Mouse (Mus musculus): ENCODE measurements at regions not wholly inside any gene's neighbourhood (a gene's known extent, or its start where the extent isn't known, plus 50 kb on each side); places are given as distances from the start of the nearest gene placed in this dataset.

- no peak for DNase-seq
These were observed 83.4 kb upstream of the Lrrc4c start for GRCm38 (mm10) chr2:96234613-96235012.

- no peak for DNase-seq
These were observed 78.7 kb upstream of the Lrrc4c start for GRCm38 (mm10) chr2:96239246-96239645.

- DNase-seq: no peak
These were observed 77.4 kb upstream of the Lrrc4c start for GRCm38 (mm10) chr2:96240543-96241090.

GRCm38 (mm10) chr2:96253661-96254060 is 64.3 kb upstream of the Lrrc4c start:
- DNase-seq: no peak

DNA sequence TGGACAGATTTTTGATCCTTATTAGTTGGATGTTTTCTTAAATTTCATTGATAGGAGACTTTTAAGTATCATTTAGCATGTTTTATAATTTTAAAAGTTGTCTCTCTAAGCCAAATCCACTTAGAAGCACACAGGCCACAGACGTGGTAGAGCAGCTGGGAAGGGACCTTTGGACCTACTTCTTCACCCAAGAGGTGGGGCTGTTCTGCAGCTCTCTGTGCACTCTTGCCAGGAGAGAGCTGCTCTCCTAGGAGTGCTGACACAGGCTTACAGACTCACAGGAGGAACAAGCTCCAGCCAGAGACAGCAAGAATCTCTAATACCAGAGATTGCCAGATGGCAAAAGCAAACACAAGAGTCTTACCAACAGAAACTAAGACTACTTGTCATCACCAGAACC is 61.5 kb upstream of the Lrrc4c start:
- peak; percentile 4 for DNase-seq

Measured in kidney, postnatal 14 days (tissue).